Mouse (Mus musculus) lung, embryonic 15.5 days (tissue): ENCODE measurements around the gene Hadhb. TPM values are rescaled to one million over a fixed set of nuclear protein-coding genes. Genes with fewer than 3 reads are reported as not detected.
A peak's percentile ranks its signal among the peaks of the same experiment; 100 is the strongest.

ENCODE experiments used
- ATAC-seq: fragments of 200-750 bp; cut with Nextera tagmentation; 2 replicates; pipeline ENCODE4 v1.8.0; 2017; ENCODE audit warnings: moderate number of reproducible peaks, borderline replicate concordance; ENCODE audit not compliant: low FRiP score, low TSS enrichment; ENCODE audit errors: extremely low read depth
- H3K27ac ChIP-seq: fragments of 300-500 bp; sonication (generic); 2 replicates; pipeline ENCODE4 v1.5.1; 2015; ENCODE audit warnings: moderate library complexity, mild to moderate bottlenecking, inconsistent platforms
- H3K27me3 ChIP-seq: fragments of 300-500 bp; sonication (generic); 2 replicates; pipeline ENCODE4 v1.6.1; 2015; ENCODE audit warnings: inconsistent platforms
- H3K36me3 ChIP-seq: fragments of 300-500 bp; sonication (generic); 2 replicates; pipeline ENCODE4 v1.6.1; 2015; ENCODE audit warnings: inconsistent platforms
- H3K4me1 ChIP-seq: fragments of 300-500 bp; sonication (generic); 2 replicates; pipeline ENCODE4 v1.6.1; 2015; ENCODE audit warnings: inconsistent platforms
- H3K4me2 ChIP-seq: fragments of 300-500 bp; sonication (generic); 2 replicates; pipeline ENCODE4 v1.6.1; 2015; ENCODE audit warnings: inconsistent platforms, mild to moderate bottlenecking, moderate library complexity
- H3K4me3 ChIP-seq: fragments of 300-500 bp; sonication (generic); 2 replicates; pipeline ENCODE4 v1.5.1; 2015; ENCODE audit warnings: mild to moderate bottlenecking, inconsistent platforms
- H3K9ac ChIP-seq: fragments of 300-500 bp; sonication (generic); 2 replicates; pipeline ENCODE4 v1.6.1; 2015; ENCODE audit warnings: inconsistent platforms
- H3K9me3 ChIP-seq: fragments of 300-500 bp; sonication (generic); 2 replicates; pipeline ENCODE4 v1.6.1; 2016; ENCODE audit warnings: inconsistent platforms
- WGBS: fragments of 180-500 bp; shearing (Covaris S2); methylation state at CpG from one replicate; pipeline ENCODE4 v1.1.7; 2015; 5-methylcytosine and 5-hydroxymethylcytosine counted together
- polyA plus RNA-seq: library from polyadenylated mRNA; unstranded; fragments of >200 nt; fragmentation: Nextera tagmentation; extraction: Ambion mirVana; gene quantifications from 2 replicates; pipeline ENCODE4 v1.2.1, GENCODE M21; 2015

The Hadhb gene
- polyA plus RNA-seq, result 128 and 138 TPM in 2 replicates

GRCm38 (mm10) chr5:30154474-30155394 is at the start of gene Hadhb, which contains the start of gene Hadha:
Gene Hadhb (plus strand): TSS chr5:30155248.
Gene Hadha (minus strand): TSS chr5:30155162.
- H3K4me2 ChIP-seq, result peak within 1 kb of the TSS; percentile 60
- H3K27ac ChIP-seq, result peak within 1 kb of the TSS; percentile 92
- H3K9me3 ChIP-seq, result no peaks in the 10 kb centered on the region
- under 1% methylated on average over 53 of the region's 53 CpGs for WGBS
- H3K4me1 ChIP-seq, result peaks cover 18% of the 10 kb centered on the region
- no peaks in the 10 kb centered on the region for H3K27me3 ChIP-seq
- H3K4me3 ChIP-seq, result peak within 1 kb of the TSS; percentile 96
- peak; percentile 90 for ATAC-seq
- no peaks in the 10 kb centered on the region for H3K36me3 ChIP-seq
- H3K9ac ChIP-seq, result peak within 1 kb of the TSS; percentile 87

- H3K4me2 ChIP-seq, result peak within 1 kb of the TSS; percentile 97
- no peak for ATAC-seq
- H3K4me3 ChIP-seq, result peak within 1 kb of the TSS; percentile 49
- H3K36me3 ChIP-seq, result no peaks in the 10 kb centered on the region
- no peaks in the 10 kb centered on the region for H3K9me3 ChIP-seq
- no peak within 1 kb of the TSS for H3K27ac ChIP-seq
- peaks cover 18% of the 10 kb centered on the region for H3K4me1 ChIP-seq
- H3K9ac ChIP-seq, result peak within 1 kb of the TSS; percentile 34; the same call in 1 of the 2 replicates
- peaks cover 84% of the 10 kb centered on the region for H3K27me3 ChIP-seq
- under 1% methylated on average over 29 of the region's 29 CpGs for WGBS
These were observed 49.3 kb upstream of the Hadhb start, which contains the start of gene 3110082J24Rik for GRCm38 (mm10) chr5:30105668-30106300. Gene 3110082J24Rik (minus strand): TSS chr5:30106086.

GRCm38 (mm10) chr5:30106756-30107155 is 48.3 kb upstream of the Hadhb start:
- Histone ChIP-seq H3K36me3 (no peaks in the 10 kb centered on the region), H3K4me2 (no peak overlapping the region), H3K4me1 (peaks cover 25% of the 10 kb centered on the region), H3K27me3 (peaks cover 93% of the 10 kb centered on the region), H3K9ac (no peak overlapping the region), H3K4me3 (no peak overlapping the region), H3K27ac (no peak overlapping the region), H3K9me3 (no peaks in the 10 kb centered on the region)
- ATAC-seq, result no peak
- WGBS, result 12% methylated on average over 2 of the region's 2 CpGs

- Histone ChIP-seq H3K9me3 (no peaks in the 10 kb centered on the region), H3K4me2 (no peak overlapping the region), H3K4me3 (no peak overlapping the region), H3K9ac (no peak overlapping the region), H3K27me3 (peaks cover 98% of the 10 kb centered on the region), H3K4me1 (peaks cover 25% of the 10 kb centered on the region), H3K27ac (no peak overlapping the region), H3K36me3 (no peaks in the 10 kb centered on the region)
- WGBS, result 13% methylated on average over 7 of the region's 7 CpGs
- no peak for ATAC-seq
These were observed 47.9 kb upstream of the Hadhb start for GRCm38 (mm10) chr5:30107186-30107585.

- no peak overlapping the region for H3K9ac ChIP-seq
- no peak overlapping the region for H3K4me3 ChIP-seq
- no peaks in the 10 kb centered on the region for H3K36me3 ChIP-seq
- H3K27me3 ChIP-seq, result peaks cover 98% of the 10 kb centered on the region
- H3K4me2 ChIP-seq, result no peak overlapping the region
- no peaks in the 10 kb centered on the region for H3K9me3 ChIP-seq
- WGBS, result 7% methylated on average over 5 of the region's 5 CpGs
- ATAC-seq, result no peak
- peaks cover 25% of the 10 kb centered on the region for H3K4me1 ChIP-seq
- no peak overlapping the region for H3K27ac ChIP-seq
These were observed 47.4 kb upstream of the Hadhb start for GRCm38 (mm10) chr5:30107611-30108041.

DNA sequence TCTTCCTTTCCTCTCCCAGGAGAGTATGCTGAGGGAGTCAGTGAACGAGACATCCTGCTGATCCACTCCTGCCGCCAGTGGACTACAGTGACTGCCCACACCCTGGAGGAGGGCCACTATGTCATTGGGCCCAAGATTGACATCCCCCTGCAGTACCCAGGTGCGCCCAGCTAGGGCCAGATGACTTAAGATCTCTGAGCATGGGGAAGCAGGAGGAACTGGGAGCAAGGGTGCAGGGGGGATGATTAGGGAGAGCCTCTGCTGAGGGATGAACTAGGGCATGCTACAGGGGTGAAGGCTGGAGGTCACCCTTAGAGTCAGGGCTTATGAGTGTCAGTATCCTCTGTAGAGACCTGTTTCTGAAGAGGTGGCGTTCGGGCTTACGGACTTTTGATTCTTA is 46.8 kb upstream of the Hadhb start:
- no peak overlapping the region for H3K27ac ChIP-seq
- no peak overlapping the region for H3K4me3 ChIP-seq
- WGBS, result 71% methylated on average over 6 of the region's 6 CpGs
- H3K4me1 ChIP-seq, result peaks cover 26% of the 10 kb centered on the region
- no peak for ATAC-seq
- no peak overlapping the region for H3K9ac ChIP-seq
- no peaks in the 10 kb centered on the region for H3K9me3 ChIP-seq
- H3K4me2 ChIP-seq, result no peak overlapping the region
- H3K27me3 ChIP-seq, result peaks cover 99% of the 10 kb centered on the region
- H3K36me3 ChIP-seq, result no peaks in the 10 kb centered on the region

GRCm38 (mm10) chr5:30109899-30110298 is 45.1 kb upstream of the Hadhb start:
- Histone ChIP-seq H3K4me2 (no peak overlapping the region), H3K27ac (no peak overlapping the region), H3K27me3 (peaks cover 99% of the 10 kb centered on the region)

DNA sequence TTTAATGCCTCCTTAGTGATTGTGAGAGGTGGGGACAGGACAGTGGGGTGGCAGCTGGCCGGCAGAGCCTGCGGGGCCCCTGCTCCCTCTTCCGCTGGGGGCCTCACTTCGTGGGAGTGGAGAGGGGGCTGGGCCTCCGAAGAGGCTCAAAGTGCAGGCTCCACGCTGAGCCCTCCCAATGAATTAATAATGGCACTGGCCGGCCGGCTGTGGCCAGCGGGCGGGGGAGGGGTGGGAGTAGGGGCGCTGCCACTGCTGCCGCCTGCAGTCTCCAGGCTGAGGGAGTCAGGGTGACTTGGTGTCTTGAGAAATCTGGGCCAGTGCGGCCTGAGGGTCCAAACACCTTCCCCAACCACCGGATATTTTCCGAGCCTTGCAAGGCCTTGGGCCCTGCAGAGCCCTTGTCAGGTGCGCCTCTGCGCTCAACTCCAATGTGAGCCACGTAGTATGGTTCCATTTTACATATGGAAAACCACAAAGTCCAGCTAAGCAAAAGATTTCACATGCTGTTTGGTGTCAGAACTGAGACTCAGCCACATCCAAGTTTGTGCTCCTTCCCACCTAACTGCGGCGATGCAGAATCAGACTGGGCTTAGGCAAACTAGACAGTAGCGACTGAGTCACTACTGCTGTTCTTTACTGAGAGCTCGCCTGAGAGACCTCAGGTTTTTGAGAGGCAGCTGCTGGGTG is 44.5 kb upstream of the Hadhb start:
- Histone ChIP-seq H3K9me3 (no peaks in the 10 kb centered on the region), H3K4me1 (peaks cover 35% of the 10 kb centered on the region), H3K4me3 (peak overlapping the region; percentile 13; the same call in 1 of the 2 replicates), H3K27ac (no peak overlapping the region), H3K9ac (no peak overlapping the region), H3K4me2 (peak overlapping the region; percentile 48), H3K36me3 (no peaks in the 10 kb centered on the region), H3K27me3 (peaks cover 99% of the 10 kb centered on the region)
- no peak for ATAC-seq
- 13% methylated on average over 22 of the region's 22 CpGs for WGBS

More at GRCm38 (mm10) chr5:30109899-30110298, 45.1 kb upstream of the Hadhb start:
- 58% methylated on average over 2 of the region's 2 CpGs for WGBS
- no peak overlapping the region for H3K4me3 ChIP-seq
- H3K9me3 ChIP-seq, result no peaks in the 10 kb centered on the region
- no peak overlapping the region for H3K9ac ChIP-seq
- no peak for ATAC-seq
- H3K4me1 ChIP-seq, result peaks cover 39% of the 10 kb centered on the region
- no peaks in the 10 kb centered on the region for H3K36me3 ChIP-seq

DNA sequence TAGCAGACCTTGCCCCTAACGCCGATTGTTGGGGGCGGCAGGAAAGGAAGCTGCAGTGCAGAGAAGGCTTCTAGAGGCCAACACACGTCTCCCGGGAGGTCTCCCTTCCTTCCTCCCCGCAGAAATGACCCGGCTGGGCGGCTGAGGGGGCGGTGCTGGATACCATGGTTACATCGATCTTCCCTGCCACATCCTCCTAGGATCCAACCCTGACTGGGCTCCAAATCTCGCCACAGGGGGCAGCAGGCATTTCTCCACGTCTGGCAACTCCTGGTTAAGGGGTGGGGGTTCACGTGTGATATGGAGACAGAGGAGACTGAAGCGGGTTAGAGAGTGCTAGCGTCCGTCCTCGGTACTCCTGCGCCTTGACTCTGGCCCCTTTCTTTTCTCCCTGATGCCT is 43.9 kb upstream of the Hadhb start:
- Histone ChIP-seq H3K36me3 (no peaks in the 10 kb centered on the region), H3K9ac (no peak overlapping the region), H3K4me1 (peaks cover 31% of the 10 kb centered on the region), H3K4me3 (peak overlapping the region; percentile 13), H3K4me2 (peak overlapping the region; percentile 48), H3K27me3 (peaks cover 99% of the 10 kb centered on the region), H3K9me3 (no peaks in the 10 kb centered on the region), H3K27ac (no peak overlapping the region)
- WGBS, result 3% methylated on average over 18 of the region's 18 CpGs
- ATAC-seq, result peak; percentile 9; the same call in 1 of the 2 replicates

- Histone ChIP-seq H3K9me3 (no peaks in the 10 kb centered on the region), H3K4me1 (peaks cover 31% of the 10 kb centered on the region), H3K9ac (no peak overlapping the region), H3K27me3 (peaks cover 93% of the 10 kb centered on the region), H3K4me2 (peak overlapping the region; percentile 48; the same call in 1 of the 2 replicates), H3K27ac (no peak overlapping the region), H3K36me3 (no peaks in the 10 kb centered on the region), H3K4me3 (no peak overlapping the region)
- no peak for ATAC-seq
- WGBS, result 68% methylated on average over 3 of the region's 3 CpGs
These were observed 43.3 kb upstream of the Hadhb start for GRCm38 (mm10) chr5:30111771-30112170.

DNA sequence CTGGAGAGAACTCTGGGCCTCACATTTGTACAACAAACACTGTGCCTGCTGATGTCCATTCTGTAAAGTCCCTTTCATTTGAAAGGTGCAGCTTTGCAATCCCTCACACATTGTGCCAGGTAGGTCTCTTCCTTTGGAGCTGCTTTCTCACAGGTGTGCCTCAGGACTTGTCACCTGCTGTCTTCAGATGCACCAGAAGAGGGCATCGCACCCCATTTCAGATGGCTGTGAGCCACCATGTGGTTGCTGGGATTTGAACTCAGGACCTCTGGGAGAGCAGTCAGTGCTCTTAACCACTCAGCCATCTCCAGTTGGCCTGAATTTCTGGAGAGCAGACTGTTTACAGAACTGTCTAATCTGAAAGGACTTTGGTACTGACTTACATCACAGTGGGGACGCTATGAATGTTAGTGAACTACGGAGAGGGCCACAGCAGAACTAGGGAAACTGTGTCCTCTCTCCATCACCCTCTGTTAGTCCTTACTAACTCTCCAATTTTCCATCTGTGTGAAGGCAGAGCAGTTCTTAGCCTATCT is 42.4 kb upstream of the Hadhb start:
- H3K9me3 ChIP-seq, result no peaks in the 10 kb centered on the region
- ATAC-seq, result no peak
- H3K9ac ChIP-seq, result no peak overlapping the region
- no peak overlapping the region for H3K27ac ChIP-seq
- no peak overlapping the region for H3K4me3 ChIP-seq
- H3K4me2 ChIP-seq, result no peak overlapping the region
- peaks cover 85% of the 10 kb centered on the region for H3K27me3 ChIP-seq
- 83% methylated on average over 3 of the region's 3 CpGs for WGBS
- peaks cover 31% of the 10 kb centered on the region for H3K4me1 ChIP-seq
- H3K36me3 ChIP-seq, result no peaks in the 10 kb centered on the region
